In the genomic region with DNA sequence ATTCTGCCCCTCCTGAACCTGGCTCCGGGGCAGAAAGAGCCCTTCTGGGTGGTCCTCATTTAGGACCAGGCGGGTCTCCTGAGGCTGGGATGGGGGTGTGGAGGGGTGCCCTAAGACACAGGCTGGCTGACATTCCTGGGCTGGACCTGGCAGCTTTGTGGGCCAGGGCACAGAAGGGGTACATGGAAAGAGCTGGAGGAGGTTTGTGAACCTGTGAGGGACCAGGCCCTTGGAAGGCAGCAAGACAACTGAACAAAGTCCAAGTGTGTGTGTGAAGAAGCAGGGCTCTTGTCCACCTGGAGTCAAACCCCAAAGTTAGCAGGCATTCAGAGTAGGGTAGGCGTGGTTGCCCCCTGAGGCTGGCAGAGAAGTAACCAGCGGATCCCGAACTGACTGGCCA, we compare ENCODE assay signal across 9 mouse cellular contexts. TPM values are rescaled to one million over a fixed set of nuclear protein-coding genes. Genes with fewer than 3 reads are reported as not detected.
DNase-seq lines count a peak whose midpoint lies in the region; ATAC-seq and TF ChIP-seq lines count a peak whose summit lies in the region.
"Had no signal": no experiment of that assay in that cellular context is flagged by ENCODE, and none has a peak within 500 bp of the region (broad histone marks: within the 10 kb centered on the region; RNA-seq: fewer than 3 reads in every experiment).

No protein-coding gene starts in this region.

- no peak for TF ChIP-seq POLR2A in lung, adult 2 months (IDR thresholded peaks at IDR 0.05; ENCODE audit: borderline replicate concordance, extremely low read depth, low read depth, low read length)

- peak overlapping the region; percentile 71 for H3K4me3 ChIP-seq in lung, embryonic 14.5 days (ENCODE audit: low read depth, low read length)
- no peak overlapping the region for H3K4me3 ChIP-seq in lung, adult 2 months (replicated peaks; ENCODE audit: extremely low read depth, low read depth, low read length)
- peak overlapping the region; percentile 89 for H3K4me3 ChIP-seq in limb, embryonic 12.5 days (replicated peaks)
- H3K4me3 ChIP-seq in stomach, embryonic 15.5 days (replicated peaks): peak overlapping the region; percentile 69

- DNase-seq in cerebellum, adult 11-12 months: peak; percentile 45
- no peak for DNase-seq in cerebellum, postnatal 36 days
- DNase-seq in lung, embryonic 14.5 days: no peak
- DNase-seq in lung, adult 2 months: no peak
- DNase-seq in testis, postnatal 14 days (ENCODE audit: low spot score): no peak
- DNase-seq in layer of hippocampus, adult 11-12 months (ENCODE audit: low spot score): no peak
- DNase-seq: thymus, postnatal 4 days had no signal

- no peaks in the 10 kb centered on the region for H3K9me3 ChIP-seq in lung, embryonic 14.5 days (ENCODE audit: low read depth, low read length)
- H3K9me3 ChIP-seq in limb, embryonic 12.5 days: no peaks in the 10 kb centered on the region
- no peaks in the 10 kb centered on the region for H3K9me3 ChIP-seq in stomach, embryonic 15.5 days

- ATAC-seq in lung, embryonic 14.5 days (ENCODE audit: insufficient read depth): peak; percentile 25; the same call in 1 of the 2 replicates
- no peak; the same call in none of the 2 replicates for ATAC-seq in limb, embryonic 12.5 days (ENCODE audit: insufficient number of reproducible peaks, insufficient read depth, low FRiP score, low TSS enrichment, low read depth)
- ATAC-seq in stomach, embryonic 15.5 days (ENCODE audit: insufficient read depth, low FRiP score, low read depth): 0 out of 2 replicates have a peak, but pooled peaks have one; percentile 29

- peak overlapping the region; percentile 93; the same call in 1 of the 2 replicates for H3K27ac ChIP-seq in lung, embryonic 14.5 days (ENCODE audit: low read depth)
- peak overlapping the region; percentile 100 for H3K27ac ChIP-seq in limb, embryonic 12.5 days
- peak overlapping the region; percentile 93 for H3K27ac ChIP-seq in stomach, embryonic 15.5 days

- H3K4me2 ChIP-seq in lung, embryonic 14.5 days: peak overlapping the region; percentile 88
- peak overlapping the region; percentile 90 for H3K4me2 ChIP-seq in limb, embryonic 12.5 days
- H3K4me2 ChIP-seq in stomach, embryonic 15.5 days: peak overlapping the region; percentile 81

- H3K4me1 ChIP-seq in lung, embryonic 14.5 days (ENCODE audit: insufficient read depth): no peaks in the 10 kb centered on the region; the same call in 1 of the 2 replicates
- H3K4me1 ChIP-seq in lung, adult 2 months (ENCODE audit: control insufficient read depth, insufficient read depth, low read length): no peaks in the 10 kb centered on the region
- H3K4me1 ChIP-seq in limb, embryonic 12.5 days (replicated peaks): peaks cover 31% of the 10 kb centered on the region
- H3K4me1 ChIP-seq in stomach, embryonic 15.5 days: peaks cover 14% of the 10 kb centered on the region; the same call in 1 of the 2 replicates

- H3K27me3 ChIP-seq in lung, embryonic 14.5 days (ENCODE audit: insufficient read depth, low read length): peaks cover 4% of the 10 kb centered on the region; the same call in 1 of the 2 replicates
- H3K27me3 ChIP-seq in limb, embryonic 12.5 days: no peaks in the 10 kb centered on the region
- H3K27me3 ChIP-seq in stomach, embryonic 15.5 days (replicated peaks): peaks cover 6% of the 10 kb centered on the region; the same call in 1 of the 2 replicates

- H3K9ac ChIP-seq in lung, embryonic 14.5 days: peak overlapping the region; percentile 83
- peak overlapping the region; percentile 96 for H3K9ac ChIP-seq in limb, embryonic 12.5 days (replicated peaks)
- 0 out of 2 replicates have a peak overlapping the region, but pooled peaks have one; percentile 11 for H3K9ac ChIP-seq in stomach, embryonic 15.5 days

- H3K36me3 ChIP-seq in lung, embryonic 14.5 days (ENCODE audit: insufficient read depth): no peaks in the 10 kb centered on the region
- H3K36me3 ChIP-seq in limb, embryonic 12.5 days: peaks cover 4% of the 10 kb centered on the region; the same call in 1 of the 2 replicates
- no peaks in the 10 kb centered on the region for H3K36me3 ChIP-seq in stomach, embryonic 15.5 days

- WGBS in lung, embryonic 14.5 days: 41% methylated on average over 5 of the region's 5 CpGs
- WGBS in lung, adult 2 months: 64% methylated on average over 5 of the region's 5 CpGs
- 16% methylated on average over 5 of the region's 5 CpGs for WGBS in limb, embryonic 12.5 days
- WGBS in stomach, embryonic 15.5 days: 38% methylated on average over 5 of the region's 5 CpGs

- TF ChIP-seq CTCF in lung, embryonic 14.5 days (IDR thresholded peaks at IDR 0.05; ENCODE audit: low read depth): no peak
- no peak for TF ChIP-seq CTCF in lung, adult 2 months (IDR thresholded peaks at IDR 0.05; ENCODE audit: insufficient read depth, low read length)

RNA-seq across cellular contexts. Expression of gene Clmp, which starts 1.3 kb away (rescaled TPM):
- 20.6 TPM in 2 replicates for polyA plus RNA-seq in lung, embryonic 14.5 days (2014; fragmentation: Nextera tagmentation; extraction: Ambion mirVana)
- polyA plus RNA-seq in lung, adult 2 months (2012; rRNA removed): 11.8 and 16.5 TPM in 2 replicates
- polyA plus RNA-seq in limb, embryonic 12.5 days (2016; fragmentation: Nextera tagmentation; extraction: Ambion mirVana): 67.7 TPM in 2 replicates
- polyA plus RNA-seq in stomach, embryonic 15.5 days (2015; fragmentation: Nextera tagmentation; extraction: Ambion mirVana): 27.2 and 29.2 TPM in 2 replicates

RNA-seq across cellular contexts. Expression of gene Gm21915, which starts 16.6 kb away (rescaled TPM):
- polyA plus RNA-seq in lung, embryonic 14.5 days (2014; fragmentation: Nextera tagmentation; extraction: Ambion mirVana): not detected in 2 replicates
- not detected in 2 replicates for polyA plus RNA-seq in lung, adult 2 months (2012; rRNA removed)
- polyA plus RNA-seq in limb, embryonic 12.5 days (2016; fragmentation: Nextera tagmentation; extraction: Ambion mirVana): not detected in 2 replicates
- polyA plus RNA-seq in stomach, embryonic 15.5 days (2015; fragmentation: Nextera tagmentation; extraction: Ambion mirVana): not detected in 2 replicates

Comparison
In these comparisons a context has a peak if more than half of its experiments do, and no peak if none do; other contexts are left out.
1. H3K9ac ChIP-seq: peak in every context shown above with its lines; median percentile 96 in limb, embryonic 12.5 days; 83 in lung, embryonic 14.5 days; 11 in stomach, embryonic 15.5 days.